Mouse (Mus musculus) intestine, embryonic 16.5 days (tissue): ENCODE measurements around the gene Vamp2. TPM values are rescaled to one million over a fixed set of nuclear protein-coding genes. Genes with fewer than 3 reads are reported as not detected.

Experiments used
- ATAC-seq: fragments of 200-750 bp; cut with Nextera tagmentation; 2 replicates; pipeline ENCODE4 v1.8.0; 2017; ENCODE audit warnings: moderate TSS enrichment, moderate library complexity
- H3K27ac ChIP-seq: fragments of 300-500 bp; sonication (generic); 2 replicates; pipeline ENCODE4 v1.5.1; 2014; ENCODE audit warnings: mild to moderate bottlenecking, low read length
- H3K27me3 ChIP-seq: fragments of 300-500 bp; sonication (generic); replicated peaks from 2 replicates; pipeline ENCODE4 v1.6.1; 2014; ENCODE audit warnings: low read length, control low read depth, mixed read lengths; ENCODE audit not compliant: control insufficient read depth, insufficient read depth
- H3K36me3 ChIP-seq: fragments of 300-500 bp; sonication (generic); 2 replicates; pipeline ENCODE4 v1.6.1; 2014; ENCODE audit warnings: low read length, control low read depth; ENCODE audit not compliant: control insufficient read depth, insufficient read depth
- H3K4me1 ChIP-seq: fragments of 300-500 bp; sonication (generic); 2 replicates; pipeline ENCODE4 v1.6.1; 2014; ENCODE audit warnings: low read length, control low read depth, mixed read lengths; ENCODE audit not compliant: control insufficient read depth, insufficient read depth
- H3K4me2 ChIP-seq: fragments of 300-500 bp; sonication (generic); 2 replicates; pipeline ENCODE4 v1.6.1; 2014; ENCODE audit warnings: low read depth, low read length, control low read depth
- H3K4me3 ChIP-seq: fragments of 300-500 bp; sonication (generic); 2 replicates; pipeline ENCODE4 v1.5.1; 2014; ENCODE audit warnings: mild to moderate bottlenecking, low read length
- H3K9ac ChIP-seq: fragments of 300-500 bp; sonication (generic); 2 replicates; pipeline ENCODE4 v1.6.1; 2014; ENCODE audit warnings: low read depth, low read length
- H3K9me3 ChIP-seq: fragments of 300-500 bp; sonication (generic); 2 replicates; pipeline ENCODE4 v1.6.1; 2016; ENCODE audit warnings: low read length, control low read depth; ENCODE audit not compliant: control insufficient read depth
- WGBS: fragments of 180-500 bp; shearing (Covaris S2); extraction: QIAGEN DNeasy Blood & Tissue Kit; methylation state at CpG from one replicate; pipeline ENCODE4 v1.1.7; 2014; 5-methylcytosine and 5-hydroxymethylcytosine counted together
- polyA plus RNA-seq: library from polyadenylated mRNA; unstranded; fragments of >200 nt; fragmentation: Nextera tagmentation; extraction: Ambion mirVana; gene quantifications from 2 replicates; pipeline ENCODE4 v1.2.1, GENCODE M21; 2015

Gene Vamp2
- polyA plus RNA-seq, 1 experiment from 2014 or later = 65.8 TPM

GRCm38 (mm10) chr11:69133566-69133922, 45.3 kb downstream of the Vamp2 start:
- 21% methylated on average over 5 of the region's 5 CpGs for WGBS
- Histone ChIP-seq H3K9ac (peak overlapping the region; percentile 61), H3K36me3 (no peaks in the 10 kb centered on the region), H3K4me2 (peak overlapping the region; percentile 84), H3K27me3 (no peaks in the 10 kb centered on the region), H3K4me3 (peak overlapping the region; percentile 56), H3K27ac (no peak overlapping the region), H3K4me1 (peaks cover 10% of the 10 kb centered on the region; the same call in 1 of the 2 replicates), H3K9me3 (no peaks in the 10 kb centered on the region)
- ATAC-seq = peak; percentile 63

GRCm38 (mm10) chr11:69133923-69134621, 45.8 kb downstream of the Vamp2 start:
- ATAC-seq = peak; percentile 82
- H3K36me3 ChIP-seq = no peaks in the 10 kb centered on the region
- 2% methylated on average over 34 of the region's 34 CpGs for WGBS
- H3K27me3 ChIP-seq = no peaks in the 10 kb centered on the region
- peaks cover 10% of the 10 kb centered on the region; the same call in 1 of the 2 replicates for H3K4me1 ChIP-seq
- H3K9me3 ChIP-seq = no peaks in the 10 kb centered on the region
- H3K4me3 ChIP-seq = peak overlapping the region; percentile 56
- H3K9ac ChIP-seq = peak overlapping the region; percentile 61
- H3K4me2 ChIP-seq = peak overlapping the region; percentile 84
- 0 out of 2 replicates have a peak overlapping the region, but pooled peaks have one; percentile 4 for H3K27ac ChIP-seq

GRCm38 (mm10) chr11:69134622-69134968, 46.3 kb downstream of the Vamp2 start:
- no peaks in the 10 kb centered on the region for H3K9me3 ChIP-seq
- no peak; the same call in 1 of the 2 replicates for ATAC-seq
- 28% methylated on average over 8 of the region's 8 CpGs for WGBS

GRCm38 (mm10) chr11:69135361-69135760, 47.1 kb downstream of the Vamp2 start:
- Histone ChIP-seq H3K4me3 (no peak overlapping the region), H3K9me3 (no peaks in the 10 kb centered on the region), H3K4me1 (peaks cover 10% of the 10 kb centered on the region; the same call in 1 of the 2 replicates), H3K9ac (no peak overlapping the region), H3K4me2 (no peak overlapping the region), H3K36me3 (no peaks in the 10 kb centered on the region), H3K27ac (no peak overlapping the region), H3K27me3 (no peaks in the 10 kb centered on the region)
- ATAC-seq = no peak
- 90% methylated on average over 6 of the region's 6 CpGs for WGBS

More at GRCm38 (mm10) chr11:69134622-69134968, 46.3 kb downstream of the Vamp2 start:
- H3K27ac ChIP-seq = no peak overlapping the region
- peaks cover 10% of the 10 kb centered on the region; the same call in 1 of the 2 replicates for H3K4me1 ChIP-seq
- no peaks in the 10 kb centered on the region for H3K27me3 ChIP-seq
- no peaks in the 10 kb centered on the region for H3K36me3 ChIP-seq
- H3K4me2 ChIP-seq = peak overlapping the region; percentile 84
- peak overlapping the region; percentile 61 for H3K9ac ChIP-seq
- peak overlapping the region; percentile 56 for H3K4me3 ChIP-seq

Other genes starting within 250 kb of the Vamp2 start
- 70.4 and 73.6 TPM in 2 replicates for gene Ndel1, start 216.6 kb upstream of the Vamp2 start, polyA plus RNA-seq
- 0.34 and 0.54 TPM in 2 replicates for gene Rnf222, start 199.9 kb upstream of the Vamp2 start, polyA plus RNA-seq
- gene Rpl26, start 186.9 kb upstream of the Vamp2 start, polyA plus RNA-seq = 784 and 889 TPM in 2 replicates
- not detected in 2 replicates for gene Odf4, start 161.4 kb upstream of the Vamp2 start, polyA plus RNA-seq
- gene Arhgef15, start 131.0 kb upstream of the Vamp2 start, polyA plus RNA-seq = 8.3 and 9.0 TPM in 2 replicates
- 3.5 and 3.8 TPM in 2 replicates for gene Slc25a35, start 120.4 kb upstream of the Vamp2 start, polyA plus RNA-seq
- gene Rangrf, start 113.3 kb upstream of the Vamp2 start, polyA plus RNA-seq = 48.2 and 56.7 TPM in 2 replicates
- gene Pfas, start 80.0 kb upstream of the Vamp2 start, polyA plus RNA-seq = 20.5 and 22.5 TPM in 2 replicates
- 36.8 and 38.5 TPM in 2 replicates for gene Ctc1, start 72.6 kb upstream of the Vamp2 start, polyA plus RNA-seq
- 114 and 139 TPM in 2 replicates for gene Aurkb, start 42.8 kb upstream of the Vamp2 start, polyA plus RNA-seq
- gene Borcs6, start 28.8 kb upstream of the Vamp2 start, polyA plus RNA-seq = 8.0 and 8.6 TPM in 2 replicates
- gene Tmem107, start 17.7 kb upstream of the Vamp2 start, polyA plus RNA-seq = 38.6 and 44.8 TPM in 2 replicates
- 13.6 and 13.7 TPM in 2 replicates for gene Per1, start 6.7 kb downstream of the Vamp2 start, polyA plus RNA-seq
- gene Hes7, start 31.9 kb downstream of the Vamp2 start, polyA plus RNA-seq = 0.29 and 0.33 TPM in 2 replicates
- 0.11 and 0.29 TPM in 2 replicates for gene 9130213A22Rik, start 34.1 kb downstream of the Vamp2 start, polyA plus RNA-seq
- 0.31 and 0.45 TPM in 2 replicates for gene Aloxe3, start 37.4 kb downstream of the Vamp2 start, polyA plus RNA-seq
- 0.33 and 0.38 TPM in 2 replicates for gene Alox12b, start 68.5 kb downstream of the Vamp2 start, polyA plus RNA-seq
- 0.13 and 0.15 TPM in 2 replicates for gene Alox8, start 109.4 kb downstream of the Vamp2 start, polyA plus RNA-seq
- gene Gucy2e, start 148.5 kb downstream of the Vamp2 start, polyA plus RNA-seq = 0.02 and 0.07 TPM in 2 replicates
- gene Cntrob, start 235.3 kb downstream of the Vamp2 start, polyA plus RNA-seq = 17.3 and 17.8 TPM in 2 replicates
- 141 and 149 TPM in 2 replicates for gene Trappc1, start 235.5 kb downstream of the Vamp2 start, polyA plus RNA-seq
- 1.7 and 2.4 TPM in 2 replicates for gene Kcnab3, start 237.8 kb downstream of the Vamp2 start, polyA plus RNA-seq